Mouse (Mus musculus) myocyte (in vitro differentiated cells): ENCODE results near the gene Slc11a2. TPM values are rescaled to one million over a fixed set of nuclear protein-coding genes. Genes with fewer than 3 reads are reported as not detected.

Source experiments
- H3K27me3 ChIP-seq: one replicate; pipeline ENCODE4 v1.6.1; 2011; ENCODE audit not compliant: control insufficient read depth, insufficient read depth, insufficient read length
- H3K36me3 ChIP-seq: one replicate; pipeline ENCODE4 v1.6.1; 2011; ENCODE audit not compliant: control insufficient read depth, insufficient read depth
- H3K4me2 ChIP-seq: one replicate; pipeline ENCODE4 v1.6.1; 2011; ENCODE audit warnings: low read depth, control low read depth
- H3K4me3 ChIP-seq: one replicate; pipeline ENCODE4 v1.5.1; 2011; ENCODE audit warnings: mild to moderate bottlenecking, control low read depth, moderate library complexity
- H3K79me2 ChIP-seq: one replicate; pipeline ENCODE4 v1.6.1; 2011; ENCODE audit not compliant: control insufficient read depth, insufficient read depth
- H3ac ChIP-seq: one replicate; pipeline ENCODE4 v1.6.1; 2011; ENCODE audit not compliant: control insufficient read depth, insufficient read length
- CEBPB ChIP-seq: IDR thresholded peaks from 2 replicates; pipeline ENCODE4 v1.6.1; 2011; ENCODE audit warnings: mild to moderate bottlenecking, moderate library complexity; ENCODE audit not compliant: poor library complexity, insufficient read depth, severe bottlenecking
- E2F4 ChIP-seq: IDR thresholded peaks from one replicate; pipeline ENCODE4 v1.6.1; 2011; ENCODE audit warnings: mild to moderate bottlenecking, control low read depth, moderate library complexity; ENCODE audit not compliant: insufficient read depth
- MAX ChIP-seq: IDR thresholded peaks from one replicate; pipeline ENCODE4 v1.6.1; 2011; ENCODE audit warnings: low read depth, mild to moderate bottlenecking, control low read depth
- MYOD1 ChIP-seq, 3 experiments: IDR thresholded peaks; one replicate each; pipeline ENCODE4 v1.6.1; 2011; ENCODE audit warnings: control low read depth in 2 of 3, low read depth in 2 of 3, mild to moderate bottlenecking in 2 of 3, moderate library complexity in 1 of 3; ENCODE audit not compliant: insufficient read length in 2 of 3, control insufficient read depth in 1 of 3
- MYOG ChIP-seq, 3 experiments: IDR thresholded peaks; one replicate each; pipeline ENCODE4 v1.6.1; 2011; ENCODE audit warnings: control low read depth in 2 of 3, low read depth in 2 of 3, mild to moderate bottlenecking in 2 of 3; ENCODE audit not compliant: insufficient read length in 2 of 3, control insufficient read depth in 1 of 3, insufficient read depth in 1 of 3
- POLR2A ChIP-seq: IDR thresholded peaks from one replicate; pipeline ENCODE4 v1.6.1; 2011; ENCODE audit warnings: low read depth, mild to moderate bottlenecking, control low read depth, moderate library complexity; ENCODE audit not compliant: insufficient read length
- POLR2AphosphoS2 ChIP-seq: IDR thresholded peaks from one replicate; pipeline ENCODE4 v1.6.1; 2011; ENCODE audit warnings: low read depth, control low read depth; ENCODE audit not compliant: insufficient read length
- REST ChIP-seq: IDR thresholded peaks from one replicate; pipeline ENCODE4 v1.6.1; 2011; ENCODE audit warnings: mild to moderate bottlenecking, control low read depth, moderate library complexity; ENCODE audit not compliant: insufficient read depth, insufficient read length
- SRF ChIP-seq: IDR thresholded peaks from one replicate; pipeline ENCODE4 v1.6.1; 2011; ENCODE audit warnings: low read depth; ENCODE audit not compliant: control insufficient read depth, insufficient read length
- TCF12 ChIP-seq: IDR thresholded peaks from one replicate; pipeline ENCODE4 v1.6.1; 2011; ENCODE audit warnings: mild to moderate bottlenecking, control low read depth; ENCODE audit not compliant: poor library complexity, insufficient read depth, severe bottlenecking
- TCF3 ChIP-seq: IDR thresholded peaks from one replicate; pipeline ENCODE4 v1.6.1; 2011; ENCODE audit warnings: low read depth, control low read depth; ENCODE audit not compliant: insufficient read length
- USF1 ChIP-seq: IDR thresholded peaks from one replicate; pipeline ENCODE4 v1.6.1; 2011; ENCODE audit warnings: low read depth, mild to moderate bottlenecking, control low read depth, moderate library complexity
- polyA plus RNA-seq: library from polyadenylated mRNA; unstranded; fragments of >200 nt; fragmentation: generic; extraction: Trizol; gene quantifications from one replicate; pipeline ENCODE4 v1.2.1, GENCODE M21; 2012; ENCODE audit warnings: missing spikeins

Gene Slc11a2
- polyA plus RNA-seq: 48.2 TPM

DNA sequence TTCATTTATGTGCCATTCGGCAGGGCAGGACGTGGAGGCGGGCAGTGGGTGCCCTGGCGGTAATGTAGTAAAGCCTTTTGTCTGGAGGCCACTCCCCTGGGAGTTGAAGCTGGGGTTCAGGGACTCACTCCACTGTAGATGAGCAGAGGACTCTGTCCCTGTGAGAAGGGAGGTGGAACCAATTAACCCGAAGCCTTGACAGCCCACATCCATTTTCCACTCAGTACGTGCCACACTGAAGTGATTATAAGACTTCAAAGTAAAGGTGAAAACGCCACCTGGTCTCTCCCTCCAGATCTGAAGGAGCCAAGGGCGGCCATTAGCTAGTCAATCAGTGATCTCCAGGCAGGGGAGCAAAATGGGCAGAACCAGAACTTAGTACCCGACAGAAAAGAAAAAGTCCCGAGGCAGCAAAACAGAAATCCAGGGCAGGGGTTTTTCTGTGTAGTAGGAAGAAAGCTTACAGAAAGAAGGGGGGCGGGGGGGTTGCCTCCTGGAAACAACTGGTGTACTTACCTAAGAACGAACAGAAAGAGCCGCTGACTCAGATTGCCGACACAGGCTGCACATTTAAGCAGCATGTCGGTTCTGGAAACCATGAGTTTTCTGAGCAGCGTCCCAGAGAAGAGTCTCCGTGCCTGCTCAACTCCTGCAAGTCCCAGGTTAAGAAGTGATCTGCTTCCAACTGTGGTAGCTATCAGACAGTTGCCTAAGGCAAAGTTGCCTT is at the start of gene Slc11a2:
Gene Slc11a2, minus strand, starts transcription at position 677 of the 727 bp plus-strand sequence.
- Histone ChIP-seq H3K27me3 (no peaks in the 10 kb centered on the region), H3K79me2 (peaks cover 24% of the 10 kb centered on the region), H3K4me2 (peak within 1 kb of the TSS; percentile 100), H3K4me3 (peak within 1 kb of the TSS; percentile 31), H3ac (no peak within 1 kb of the TSS), H3K36me3 (no peaks in the 10 kb centered on the region)
- TF ChIP-seq TCF3 (no peak), POLR2AphosphoS2 (no peak), E2F4 (no peak), MYOG (IDR thresholded peaks at IDR 0.05; ENCODE audit: control insufficient read depth in 1 of 3, insufficient read depth in 1 of 3, insufficient read length in 2 of 3, low read depth in 2 of 3) (no peak)

DNA sequence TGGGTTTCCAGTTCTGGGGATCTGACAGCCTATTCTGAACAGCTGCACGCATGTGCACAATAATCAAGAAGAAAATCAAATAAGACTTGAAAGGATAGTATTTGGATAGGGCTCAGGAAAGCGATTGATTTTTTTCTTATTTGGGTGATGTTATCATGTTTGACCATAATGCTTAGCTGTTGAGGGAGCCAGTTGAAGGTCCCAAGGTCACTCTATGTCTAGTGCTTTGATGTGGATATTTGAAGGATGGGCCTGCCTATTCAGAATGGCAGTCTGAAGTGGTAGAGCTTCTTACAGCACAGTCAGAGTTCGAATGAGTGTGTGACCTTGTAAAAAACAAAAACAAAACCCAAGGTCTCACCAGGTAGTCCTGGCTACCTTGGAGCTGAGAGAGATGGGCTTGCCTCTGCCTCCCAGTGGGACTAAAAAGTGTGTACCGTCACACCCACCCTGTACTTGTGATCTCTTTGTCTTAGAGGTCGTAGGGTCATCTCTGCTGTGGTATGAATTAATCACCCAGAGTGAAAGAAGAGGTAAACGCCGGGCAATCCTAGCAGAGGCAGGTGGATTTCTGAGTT is 49.1 kb upstream of the Slc11a2 start:
- Histone ChIP-seq H3K36me3 (peaks cover 21% of the 10 kb centered on the region), H3K79me2 (no peaks in the 10 kb centered on the region), H3K4me2 (no peak overlapping the region), H3K4me3 (no peak overlapping the region), H3K27me3 (no peaks in the 10 kb centered on the region), H3ac (no peak overlapping the region)
- TF ChIP-seq POLR2AphosphoS2 (no peak), MAX (no peak), USF1 (no peak), SRF (no peak), MYOG (IDR thresholded peaks at IDR 0.05; ENCODE audit: control insufficient read depth in 1 of 3, insufficient read depth in 1 of 3, insufficient read length in 2 of 3, low read depth in 2 of 3) (no peak), TCF3 (no peak)

DNA sequence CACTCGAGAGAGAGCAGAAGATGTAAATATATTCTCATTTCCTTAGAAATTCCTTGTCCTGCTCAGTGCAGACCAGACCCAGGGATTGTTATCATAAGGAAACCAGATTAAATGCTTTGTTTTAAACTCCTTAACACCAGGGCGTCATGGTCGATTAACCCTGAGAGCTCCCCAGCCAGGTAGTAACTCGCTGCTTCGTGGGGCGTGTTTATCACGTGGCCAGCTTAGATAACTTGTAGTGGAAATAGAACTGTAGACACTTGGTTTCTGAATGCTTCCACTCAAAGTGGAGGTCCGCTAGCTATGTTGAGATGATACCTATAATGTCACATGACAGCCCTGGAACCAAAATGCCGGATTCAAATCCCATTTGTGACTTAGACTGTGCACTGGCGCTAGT is 45.2 kb upstream of the Slc11a2 start:
- TF ChIP-seq E2F4 (no peak), POLR2AphosphoS2 (no peak), USF1 (no peak), MYOG (IDR thresholded peaks at IDR 0.05; ENCODE audit: control insufficient read depth in 1 of 3, insufficient read depth in 1 of 3, insufficient read length in 2 of 3, low read depth in 2 of 3) (no peak), TCF3 (no peak), MAX (no peak), TCF12 (no peak), POLR2A (no peak), MYOD1 (IDR thresholded peaks at IDR 0.05; ENCODE audit: control insufficient read depth in 1 of 3, insufficient read length in 2 of 3, low read depth in 2 of 3) (no peak), CEBPB (no peak), REST (no peak), SRF (no peak)
- H3K79me2 ChIP-seq: no peaks in the 10 kb centered on the region
- peaks cover 3% of the 10 kb centered on the region for H3K36me3 ChIP-seq
- H3K4me2 ChIP-seq: peak overlapping the region; percentile 83
- H3ac ChIP-seq: no peak overlapping the region
- no peaks in the 10 kb centered on the region for H3K27me3 ChIP-seq
- peak overlapping the region; percentile 52 for H3K4me3 ChIP-seq

DNA sequence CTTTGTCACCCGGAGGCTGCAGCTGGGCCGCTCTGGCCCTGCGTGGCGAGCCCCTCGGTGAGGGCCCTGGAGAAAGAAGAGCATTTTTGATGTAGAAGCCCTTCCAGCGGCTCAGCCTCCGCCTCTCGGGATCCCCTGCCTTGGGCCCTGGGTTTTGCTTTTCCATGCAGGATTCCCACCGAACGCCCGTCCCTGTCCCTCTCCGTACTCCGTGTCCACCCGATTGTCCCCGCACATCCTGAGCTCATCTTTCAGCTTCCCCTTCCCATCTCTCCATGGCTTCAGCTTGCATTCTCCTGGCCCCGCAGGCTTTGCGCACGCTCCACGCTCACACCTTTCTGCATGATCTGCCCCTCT is 44.3 kb upstream of the Slc11a2 start:
- peak overlapping the region; percentile 50 for H3ac ChIP-seq
- TF ChIP-seq USF1: no peak
- no peak for TF ChIP-seq SRF
- no peak for TF ChIP-seq MYOD1 (IDR thresholded peaks at IDR 0.05; ENCODE audit: control insufficient read depth in 1 of 3, insufficient read length in 2 of 3, low read depth in 2 of 3)
- no peak for TF ChIP-seq CEBPB
- TF ChIP-seq MYOG (IDR thresholded peaks at IDR 0.05; ENCODE audit: control insufficient read depth in 1 of 3, insufficient read depth in 1 of 3, insufficient read length in 2 of 3, low read depth in 2 of 3): no peak
- no peak for TF ChIP-seq POLR2A
- no peak for TF ChIP-seq REST
- TF ChIP-seq MAX: no peak
- no peak for TF ChIP-seq E2F4
- H3K36me3 ChIP-seq: peaks cover 3% of the 10 kb centered on the region
- H3K4me3 ChIP-seq: peak overlapping the region; percentile 52
- peak overlapping the region; percentile 83 for H3K4me2 ChIP-seq
- no peaks in the 10 kb centered on the region for H3K27me3 ChIP-seq
- no peaks in the 10 kb centered on the region for H3K79me2 ChIP-seq
